Mouse (Mus musculus) MEL (cell line): ENCODE data around the gene Tep1.

Experiments used
- MXI1 ChIP-seq: IDR thresholded peaks from 2 replicates; pipeline ENCODE4 v1.6.1; 2011; ENCODE audit warnings: mild to moderate bottlenecking, low read depth, low read length, improper control_type of control experiment
- POLR2A ChIP-seq, 2 experiments: IDR thresholded peaks; 2 replicates each; pipeline ENCODE4 v1.6.1; 2011 to 2012; ENCODE audit warnings: low read length in 2 of 2, mild to moderate bottlenecking in 2 of 2, control low read depth in 1 of 2, improper control_type of control experiment in 1 of 2, low read depth in 1 of 2, moderate library complexity in 1 of 2; ENCODE audit not compliant: control insufficient read depth in 1 of 2, insufficient read depth in 1 of 2, poor library complexity in 1 of 2
- ZC3H11A ChIP-seq: IDR thresholded peaks from 2 replicates; pipeline ENCODE4 v1.6.1; 2012; ENCODE audit warnings: low read depth, mild to moderate bottlenecking, inconsistent platforms, low read length, improper control_type of control experiment

- TF ChIP-seq MXI1 (no peak), ZC3H11A (no peak), POLR2A (IDR thresholded peaks at IDR 0.05; ENCODE audit: control insufficient read depth in 1 of 2, insufficient read depth in 1 of 2, low read depth in 1 of 2, low read length in 2 of 2, poor library complexity in 1 of 2) (no peak)
Measured at GRCm38 (mm10) chr14:50824219-50824618, 46.1 kb downstream of the Tep1 start.
